Mouse (Mus musculus) brown adipose tissue, adult 24 weeks (tissue): Measurements from ENCODE around the gene Mrps36. TPM values are rescaled to one million over a fixed set of nuclear protein-coding genes. Genes with fewer than 3 reads are reported as not detected.
"Not testable (repeated sequence)": the region's sequence is repeated elsewhere in the genome, so short reads cannot be mapped to it uniquely, and the experiment has no call there.

Experiments used
- H3K27ac ChIP-seq: fragments of 200-500 bp; replicated peaks from 2 replicates; pipeline ENCODE4 v1.5.1; 2012; ENCODE audit warnings: low read depth, mild to moderate bottlenecking, low read length
- H3K4me1 ChIP-seq: fragments of 200-500 bp; 2 replicates; pipeline ENCODE4 v1.6.1; 2012; ENCODE audit warnings: low read length, mixed read lengths; ENCODE audit not compliant: control insufficient read depth, insufficient read depth, insufficient read length
- H3K4me3 ChIP-seq: fragments of 200-500 bp; 2 replicates; pipeline ENCODE4 v1.5.1; 2012; ENCODE audit warnings: low read depth, mild to moderate bottlenecking, low read length, moderate library complexity; ENCODE audit not compliant: insufficient read depth
- polyA plus RNA-seq: library from polyadenylated mRNA; stranded (reverse); fragments of >200 nt; gene quantifications from 2 replicates; pipeline ENCODE4 v1.2.4, GENCODE M21; 2012; ENCODE audit not compliant: missing spikeins, insufficient read depth, insufficient read length

Mrps36 gene
- polyA plus RNA-seq, 1 experiment: 913 TPM

DNA sequence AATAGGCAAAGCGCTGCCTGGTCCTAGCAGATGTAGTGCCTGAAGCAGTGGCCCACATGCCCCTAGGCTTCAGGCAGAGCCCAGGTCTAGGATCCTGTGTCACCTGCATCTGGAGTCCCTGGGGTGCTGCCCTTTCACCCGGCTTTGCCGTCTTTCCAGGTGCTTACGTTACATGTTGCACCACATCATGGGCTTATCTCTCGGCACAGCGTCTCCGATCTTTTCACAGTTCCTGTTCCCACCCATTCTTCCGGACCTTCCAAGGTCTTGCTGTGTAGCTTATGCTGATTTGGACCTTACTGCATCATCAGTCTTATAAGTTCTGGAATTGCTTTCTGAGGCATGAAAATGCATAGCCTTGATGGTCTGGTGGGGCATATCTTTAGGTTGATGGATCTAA is 8.1 kb upstream of the Mrps36 start:
- Histone ChIP-seq H3K4me3 (no peak overlapping the region), H3K27ac (no peak overlapping the region), H3K4me1 (no peaks in the 10 kb centered on the region)

DNA sequence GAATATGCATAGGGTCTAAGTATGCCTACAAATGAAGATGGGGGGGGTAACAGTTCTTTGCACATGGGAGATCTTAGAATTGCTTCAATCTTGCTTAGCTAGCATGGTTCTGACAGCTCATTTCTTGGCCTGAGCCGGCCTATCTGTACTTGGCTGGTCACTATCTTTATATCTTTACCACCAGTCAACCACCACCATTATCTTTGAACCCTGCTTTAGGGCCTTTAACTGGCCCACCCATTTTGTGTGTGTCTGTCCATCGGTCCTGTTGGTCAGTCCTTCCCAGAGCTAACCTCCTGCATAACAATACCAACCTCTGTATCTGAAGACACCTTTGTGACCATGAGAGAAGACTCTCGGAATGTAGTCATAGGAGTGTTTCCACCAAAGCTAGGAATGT is 6.9 kb upstream of the Mrps36 start:
- Histone ChIP-seq H3K4me1 (no peaks in the 10 kb centered on the region), H3K27ac (no peak overlapping the region), H3K4me3 (no peak overlapping the region)

DNA sequence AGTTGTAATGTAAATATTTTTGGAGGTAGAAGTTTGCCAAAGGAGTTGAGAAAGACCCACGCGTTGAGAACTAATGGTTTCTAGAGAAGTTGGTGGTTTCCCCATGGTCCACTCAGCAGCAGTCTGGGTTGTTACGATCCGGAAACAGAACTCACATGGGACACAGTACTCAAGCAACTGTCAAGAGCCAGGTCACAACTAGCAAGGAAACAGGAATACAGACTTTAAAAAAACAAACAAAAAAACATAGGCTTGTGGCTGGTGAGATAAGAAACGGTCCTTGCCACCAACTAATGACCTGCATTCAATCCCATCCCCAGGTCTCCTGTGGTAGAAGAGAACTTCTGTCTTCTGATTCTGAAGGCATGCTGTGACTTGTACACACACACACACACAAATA is 6.3 kb upstream of the Mrps36 start:
- Histone ChIP-seq H3K4me3 (no peak overlapping the region), H3K4me1 (no peaks in the 10 kb centered on the region), H3K27ac (no peak overlapping the region; the same call in 1 of the 2 replicates)

DNA sequence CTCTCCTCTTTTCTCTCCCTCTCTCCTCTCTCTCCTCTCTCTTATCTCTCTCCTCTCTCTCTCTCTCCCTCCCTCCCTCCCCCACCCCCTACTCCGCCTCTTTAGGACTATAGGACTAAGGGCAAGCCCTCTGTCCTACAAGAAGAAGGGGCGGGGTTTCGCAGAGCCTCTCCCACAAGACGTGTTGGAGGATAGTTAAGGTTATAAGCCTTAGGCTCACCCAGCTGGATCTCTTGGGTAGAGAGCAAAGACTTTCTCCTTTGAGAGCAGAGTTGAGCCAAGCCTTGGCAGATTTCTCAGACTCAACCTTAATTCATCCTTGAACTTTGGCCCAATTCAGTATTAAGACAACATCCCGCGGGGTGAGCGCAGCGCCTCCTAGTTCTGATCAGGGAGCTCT is 4.2 kb upstream of the Mrps36 start:
- H3K4me1 ChIP-seq: peaks cover 4% of the 10 kb centered on the region; the same call in 1 of the 2 replicates
- H3K4me3 ChIP-seq: no peak overlapping the region
- peak overlapping the region; percentile 84 for H3K27ac ChIP-seq

DNA sequence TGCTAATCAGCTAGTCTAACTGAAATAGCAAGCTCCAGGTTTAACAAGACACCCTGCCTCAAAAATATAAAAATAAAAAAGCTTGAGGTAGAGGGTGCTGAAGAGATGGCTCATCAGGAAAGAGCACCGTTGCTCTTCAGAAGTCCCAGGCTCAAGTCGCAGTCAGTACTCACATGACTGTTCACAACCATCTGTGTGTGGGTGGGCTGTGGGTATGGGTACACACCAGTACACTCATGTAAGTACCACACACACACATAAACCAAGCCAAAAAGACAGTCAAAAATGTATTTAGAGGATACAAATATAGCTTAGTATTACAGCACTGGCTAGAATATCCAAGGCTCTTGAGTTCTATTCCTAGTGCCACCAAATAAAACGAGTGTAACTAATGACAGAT is 1.6 kb upstream of the Mrps36 start:
- Histone ChIP-seq H3K4me1 (peaks cover 4% of the 10 kb centered on the region; the same call in 1 of the 2 replicates), H3K27ac (no peak overlapping the region), H3K4me3 (no peak overlapping the region)

DNA sequence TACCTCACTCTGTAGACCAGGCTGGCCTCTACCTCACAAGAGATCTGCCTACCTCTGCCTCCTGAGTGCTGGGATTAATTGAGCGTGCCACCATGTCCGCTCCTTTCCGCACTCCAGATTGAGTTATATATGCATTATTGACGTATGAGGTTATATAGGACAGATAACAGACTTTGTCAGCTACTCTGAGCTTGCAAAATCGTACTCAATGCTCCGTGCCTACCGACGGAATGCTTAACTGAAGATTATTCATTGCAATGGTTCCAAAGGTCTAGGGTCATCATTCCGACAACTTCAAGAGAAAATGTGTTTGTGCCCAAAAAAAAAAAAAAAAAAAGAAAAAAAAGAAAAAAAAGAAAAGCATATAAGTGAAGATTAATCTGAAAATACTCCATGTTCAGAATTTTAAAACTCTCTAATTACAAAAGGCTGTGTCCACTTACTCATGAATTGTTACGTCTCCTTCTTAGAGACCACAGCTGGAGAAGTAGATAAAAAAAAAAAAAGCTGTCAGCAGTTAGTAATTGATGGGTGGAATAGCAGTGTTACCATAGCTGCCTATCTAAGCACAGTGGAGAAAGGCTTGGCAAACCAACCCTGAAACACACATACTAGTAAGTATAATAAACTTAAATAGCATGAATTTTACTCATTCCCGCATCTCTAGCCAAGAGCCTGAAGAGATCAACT is 968 bp downstream of the Mrps36 start:
- H3K27ac ChIP-seq: peak overlapping the region; percentile 73
- peak overlapping the region; percentile 94 for H3K4me3 ChIP-seq
- H3K4me1 ChIP-seq: peaks cover 4% of the 10 kb centered on the region; the same call in 1 of the 2 replicates

DNA sequence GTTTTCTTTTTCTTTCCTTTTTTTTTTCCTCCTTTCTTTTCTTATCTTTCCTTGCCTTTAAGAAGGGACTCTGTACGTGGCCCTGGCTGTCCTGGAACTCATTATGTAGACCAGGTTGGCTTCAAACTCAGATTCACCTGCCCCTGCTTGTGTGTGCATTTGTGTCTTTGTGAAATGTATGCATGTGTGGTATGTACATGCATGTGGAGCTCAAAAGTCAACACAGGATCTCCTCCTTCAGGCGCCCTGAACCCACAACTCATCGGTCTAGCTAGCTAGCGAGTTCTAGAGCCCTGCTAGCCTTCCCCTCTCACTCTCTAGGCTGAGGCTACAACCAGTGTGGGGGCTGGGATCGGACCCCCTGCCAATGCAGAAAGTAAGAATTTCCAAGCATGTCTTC is 1.6 kb downstream of the Mrps36 start:
- peaks cover 4% of the 10 kb centered on the region; the same call in 1 of the 2 replicates for H3K4me1 ChIP-seq
- peak overlapping the region; percentile 52 for H3K4me3 ChIP-seq
- H3K27ac ChIP-seq: peak overlapping the region; percentile 38

DNA sequence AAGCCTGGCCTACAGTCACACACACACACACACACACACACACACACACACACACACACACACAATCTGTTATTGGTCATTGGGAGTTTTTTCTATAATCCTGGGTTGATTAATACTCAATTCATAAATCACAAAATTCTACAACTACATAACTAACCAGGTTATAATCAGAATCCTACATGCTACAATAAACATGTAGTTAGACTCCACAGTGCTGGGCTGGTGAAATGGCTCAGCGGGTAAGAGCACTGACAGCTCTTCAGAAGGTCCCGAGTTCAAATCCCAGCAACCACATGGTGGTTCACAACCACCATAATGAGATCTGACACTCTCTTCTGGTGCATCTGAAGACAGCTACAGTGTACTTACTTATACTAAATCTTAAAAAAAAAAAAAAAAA is 11.7 kb downstream of the Mrps36 start:
- peaks cover 7% of the 10 kb centered on the region for H3K4me1 ChIP-seq
- H3K4me3 ChIP-seq: no peak overlapping the region
- H3K27ac ChIP-seq: no peak overlapping the region

DNA sequence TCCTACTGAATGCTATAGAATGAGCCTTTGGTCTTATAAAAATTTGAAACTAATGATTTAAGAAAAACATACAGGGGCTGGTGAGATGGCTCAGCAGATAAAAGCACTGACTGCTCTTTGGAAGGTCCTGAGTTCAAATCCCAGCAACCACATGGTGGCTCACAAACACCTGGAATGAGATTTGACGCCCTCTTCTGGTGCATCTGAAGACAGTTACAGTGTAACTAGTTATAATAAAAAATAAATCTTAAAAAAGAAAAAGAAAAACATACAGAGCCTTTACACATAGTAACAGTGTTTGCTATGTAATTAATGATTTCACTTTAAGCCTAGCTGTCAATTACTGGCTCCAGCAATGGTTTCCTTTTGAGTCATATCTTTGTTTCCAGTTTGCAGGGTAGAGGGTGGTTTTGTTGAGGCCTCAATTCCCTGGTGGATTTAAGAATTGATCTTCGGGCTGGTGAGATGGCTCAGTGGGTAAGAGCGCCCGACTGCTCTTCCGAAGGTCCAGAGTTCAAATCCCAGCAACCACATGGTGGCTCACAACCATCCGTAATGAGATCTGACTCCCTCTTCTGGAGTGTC is 12.9 kb downstream of the Mrps36 start:
- not testable (repeated sequence) for H3K4me3 ChIP-seq, H3K27ac ChIP-seq, H3K4me1 ChIP-seq

DNA sequence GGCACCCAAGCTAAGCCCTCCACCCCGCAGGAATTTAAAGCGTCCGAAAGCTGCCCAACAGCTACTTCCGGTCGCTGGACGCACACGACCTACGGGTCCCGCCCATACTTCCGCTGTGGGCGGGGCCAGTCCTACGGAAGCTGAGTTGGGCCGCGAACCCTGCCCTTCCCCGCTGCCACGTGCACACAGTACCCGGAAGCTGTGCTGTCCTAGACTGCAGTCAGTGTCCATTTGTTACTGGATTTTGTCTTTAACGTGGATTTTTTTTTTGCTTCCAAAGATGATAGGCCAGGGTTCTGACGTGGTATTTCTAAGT is 13.6 kb downstream of the Mrps36 start, which contains the start of gene Cdk7:
Gene Cdk7, minus strand, starts transcription at position 79 of the 316 bp plus-strand sequence.
- H3K27ac ChIP-seq: peak within 1 kb of the TSS; percentile 78
- peaks cover 7% of the 10 kb centered on the region for H3K4me1 ChIP-seq
- peak within 1 kb of the TSS; percentile 78 for H3K4me3 ChIP-seq

DNA sequence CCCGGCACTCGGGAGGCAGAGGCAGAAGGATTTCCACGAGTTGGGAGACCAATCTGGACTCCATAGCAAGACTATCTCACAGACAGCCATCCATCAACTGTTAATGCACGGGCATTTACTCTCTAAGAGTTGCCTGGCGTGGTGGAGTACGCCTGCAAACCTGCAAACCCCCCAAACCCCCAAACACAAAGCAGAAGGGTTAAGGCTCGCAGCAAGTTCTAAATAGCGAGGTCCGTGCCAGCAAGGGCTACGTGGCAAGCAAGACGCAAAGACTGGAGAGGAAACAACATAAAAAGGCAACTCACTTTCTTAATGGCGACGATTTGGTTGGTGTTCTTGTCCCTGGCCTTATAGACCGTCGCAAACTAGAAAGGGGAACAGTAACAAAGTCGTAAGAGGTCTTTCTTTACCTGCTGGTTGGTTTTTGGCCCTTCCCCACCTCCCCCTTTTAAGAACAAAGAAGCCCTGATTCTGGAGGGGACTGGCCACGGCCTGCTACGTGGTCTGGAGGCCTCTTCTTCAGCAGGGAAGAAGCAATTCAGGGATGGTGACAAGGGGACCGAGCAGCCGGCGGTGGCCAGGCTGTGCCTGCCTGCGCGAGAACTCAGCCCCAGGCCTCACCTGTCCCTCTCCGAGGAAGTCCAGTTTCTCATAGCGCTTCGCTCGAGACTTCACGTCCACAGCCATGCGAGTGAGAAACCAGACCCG is 14.2 kb downstream of the Mrps36 start:
- Histone ChIP-seq H3K4me3 (peak overlapping the region; percentile 78), H3K4me1 (peaks cover 9% of the 10 kb centered on the region), H3K27ac (peak overlapping the region; percentile 78)

DNA sequence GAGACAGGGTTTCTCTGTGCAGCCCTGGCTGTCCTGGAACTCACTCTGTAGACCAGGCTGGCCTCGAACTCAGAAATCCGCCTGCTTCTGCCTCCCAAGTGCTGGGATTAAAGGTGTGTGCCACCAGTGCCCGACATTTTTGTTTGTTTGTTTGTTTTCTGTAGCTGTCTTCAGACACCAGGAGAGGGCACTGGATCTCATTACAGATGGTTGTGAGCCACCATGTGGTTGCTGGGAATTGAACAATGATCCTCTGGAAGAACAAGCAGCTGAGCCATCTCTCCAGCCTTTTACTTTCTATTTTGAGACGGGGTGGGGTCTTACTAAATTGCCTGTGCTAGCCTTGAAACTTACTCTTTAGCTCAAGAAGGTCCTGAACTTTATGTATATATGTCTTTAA is 15.9 kb downstream of the Mrps36 start:
- not testable (repeated sequence) for H3K27ac ChIP-seq, H3K4me3 ChIP-seq
- H3K4me1 ChIP-seq: peaks cover 12% of the 10 kb centered on the region

DNA sequence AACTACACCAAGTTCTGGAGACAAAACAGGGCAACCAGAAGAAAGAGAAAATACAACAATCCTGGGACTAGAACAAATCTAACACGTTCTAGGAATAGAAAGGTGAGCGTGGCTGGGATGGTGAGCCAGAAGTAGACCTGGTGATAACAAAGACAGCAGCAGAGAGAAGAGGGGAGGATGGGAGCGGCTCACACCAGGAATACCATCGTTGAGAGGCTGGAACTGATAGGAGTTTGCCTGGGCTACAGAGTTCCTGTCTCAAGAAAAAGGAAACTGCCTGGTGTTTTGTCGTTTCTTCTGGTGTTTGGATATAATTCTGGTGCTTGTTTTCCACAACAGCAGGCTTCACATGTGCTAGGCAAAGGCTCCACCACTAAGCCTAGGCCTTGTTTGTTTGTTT is 16.4 kb downstream of the Mrps36 start:
- Histone ChIP-seq H3K27ac (no peak overlapping the region), H3K4me3 (no peak overlapping the region)

DNA sequence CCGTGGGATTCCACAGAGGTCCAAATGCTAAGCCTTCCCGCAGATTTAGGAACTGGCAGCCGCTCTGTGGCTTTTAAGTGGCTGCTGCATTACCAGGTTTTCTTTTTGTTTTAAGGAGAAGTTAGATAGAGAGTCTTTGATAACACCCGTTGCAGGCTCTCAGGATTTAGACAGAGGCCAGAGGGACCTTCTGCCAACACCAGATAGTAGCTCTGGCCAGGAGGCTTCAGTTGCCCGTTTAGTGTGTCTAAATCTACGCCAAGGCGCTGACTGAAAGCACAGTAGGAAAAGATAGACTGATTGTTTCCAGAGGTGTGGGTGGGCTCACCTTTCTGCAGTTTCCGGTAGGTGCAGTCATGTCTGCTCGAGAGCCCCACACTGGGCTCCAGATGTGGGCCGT is 19.3 kb downstream of the Mrps36 start:
- H3K27ac ChIP-seq: no peak overlapping the region
- peaks cover 12% of the 10 kb centered on the region for H3K4me1 ChIP-seq
- no peak overlapping the region for H3K4me3 ChIP-seq

More for the DNA sequence above, 16.4 kb downstream of the Mrps36 start:
- H3K4me1 ChIP-seq: peaks cover 12% of the 10 kb centered on the region

DNA sequence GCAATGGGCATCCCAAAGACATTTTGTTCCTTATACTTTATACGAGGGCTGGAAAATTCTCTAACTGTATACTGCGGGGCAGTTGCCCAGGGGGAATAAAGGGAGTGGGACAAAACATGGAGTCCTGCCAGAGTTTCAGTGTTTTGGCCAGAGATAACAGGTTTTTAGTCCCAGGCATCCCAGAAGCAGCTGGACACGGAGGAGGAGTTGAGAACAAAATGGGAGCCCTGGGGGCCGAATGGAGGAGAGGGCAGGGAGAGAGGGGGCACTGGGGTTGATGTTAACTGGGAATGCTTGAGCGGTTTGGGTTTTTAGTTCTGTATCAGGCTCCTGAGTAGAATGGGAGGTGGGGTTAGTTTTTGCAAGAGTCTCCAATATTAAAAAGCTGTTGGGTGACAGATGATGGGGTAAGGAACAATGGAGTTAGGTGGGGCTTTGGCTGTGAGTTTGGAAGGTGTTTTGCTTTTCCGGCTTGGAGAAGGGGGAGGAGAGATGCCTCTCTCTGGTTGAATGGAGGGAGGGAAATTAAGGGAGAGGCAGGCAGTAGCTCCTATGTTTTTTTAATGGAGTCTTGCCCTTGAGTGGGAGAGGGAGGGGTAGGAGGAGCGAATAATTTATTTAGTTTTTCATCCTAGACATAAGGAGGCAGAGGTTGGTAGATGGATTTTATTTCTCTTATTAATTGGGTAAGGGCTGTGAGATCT is 20.3 kb downstream of the Mrps36 start:
- Histone ChIP-seq H3K27ac (no peak overlapping the region), H3K4me3 (no peak overlapping the region), H3K4me1 (peaks cover 9% of the 10 kb centered on the region)
